In the genomic region with DNA sequence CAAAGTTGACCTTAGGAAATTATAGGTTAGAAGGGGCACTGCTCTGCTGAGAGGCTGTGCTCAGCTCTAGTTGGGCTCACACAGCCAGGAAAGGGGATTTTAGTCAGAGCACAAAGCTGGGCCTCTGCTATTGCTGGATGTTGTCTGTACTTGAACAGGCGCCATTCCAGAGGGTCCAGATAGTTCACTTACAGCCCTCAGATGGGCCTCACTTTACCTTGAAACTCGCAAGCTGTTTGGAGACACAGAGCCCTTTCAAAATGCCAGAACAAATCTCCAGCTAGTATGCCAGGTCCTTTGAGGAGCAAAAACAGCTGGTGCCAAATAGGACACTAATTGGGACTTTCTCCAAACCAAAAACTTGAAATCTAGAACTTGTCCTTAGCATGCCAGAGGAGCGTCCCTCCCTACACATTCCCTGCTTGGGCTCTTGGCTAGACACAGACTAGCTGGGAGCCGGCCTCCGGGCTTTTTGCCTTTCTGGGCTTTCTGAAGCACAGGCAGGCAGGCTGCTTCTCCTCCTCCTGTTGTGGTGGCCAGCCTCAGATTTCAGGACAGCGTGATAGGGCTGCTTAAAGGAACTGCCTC, we compare ENCODE assay signal across 8 mouse cellular contexts.
DNase-seq lines count a peak whose midpoint lies in the region; ATAC-seq and TF ChIP-seq lines count a peak whose summit lies in the region.

No protein-coding gene starts in this region.

- no peak overlapping the region for H3K4me3 ChIP-seq in liver, adult 2 months (ENCODE audit: insufficient read depth, low read depth, low read length)
- H3K4me3 ChIP-seq in embryonic facial prominence, embryonic 14.5 days (ENCODE audit: low read depth, low read length) = no peak overlapping the region
- H3K4me3 ChIP-seq in heart, embryonic 14.5 days (ENCODE audit: control insufficient read depth in 1 of 2, insufficient read depth in 1 of 2, low read depth in 1 of 2, low read length in 2 of 2) = no peak overlapping the region
- H3K4me3 ChIP-seq in limb, embryonic 14.5 days (replicated peaks; ENCODE audit: low read length) = no peak overlapping the region
- H3K4me3 ChIP-seq in stomach, embryonic 16.5 days (replicated peaks; ENCODE audit: low read length) = no peak overlapping the region

- no peaks in the 10 kb centered on the region for H3K79me2 ChIP-seq in liver, adult 2 months (ENCODE audit: control insufficient read depth, insufficient read depth, low read length)

- H3K27ac ChIP-seq in liver, adult 2 months (replicated peaks; ENCODE audit: insufficient read depth, low read depth, low read length) = peak overlapping the region; percentile 56
- H3K27ac ChIP-seq in embryonic facial prominence, embryonic 14.5 days (replicated peaks; ENCODE audit: low read depth, low read length) = peak overlapping the region; percentile 65
- H3K27ac ChIP-seq in heart, embryonic 14.5 days (replicated peaks in 1 of 2; ENCODE audit: control insufficient read depth in 1 of 2, insufficient read depth in 1 of 2, low read depth in 2 of 2, low read length in 2 of 2) = peak overlapping the region in 1 of 2 experiments; percentile 59; a peak in 2 of 4 replicates
- H3K27ac ChIP-seq in limb, embryonic 14.5 days (replicated peaks; ENCODE audit: low read depth, low read length) = peak overlapping the region; percentile 61
- H3K27ac ChIP-seq in stomach, embryonic 16.5 days (ENCODE audit: low read length) = peak overlapping the region; percentile 72

- no peaks in the 10 kb centered on the region for H3K27me3 ChIP-seq in liver, adult 2 months (ENCODE audit: control insufficient read depth, insufficient read depth, low read length)
- no peaks in the 10 kb centered on the region for H3K27me3 ChIP-seq in embryonic facial prominence, embryonic 14.5 days (replicated peaks; ENCODE audit: control insufficient read depth, insufficient read depth, low read length)
- H3K27me3 ChIP-seq in heart, embryonic 14.5 days (ENCODE audit: control insufficient read depth, insufficient read depth, low read length) = no peaks in the 10 kb centered on the region
- no peaks in the 10 kb centered on the region for H3K27me3 ChIP-seq in limb, embryonic 14.5 days (ENCODE audit: control insufficient read depth, insufficient read depth, low read length)
- H3K27me3 ChIP-seq in stomach, embryonic 16.5 days (ENCODE audit: control insufficient read depth, insufficient read depth, low read length) = no peaks in the 10 kb centered on the region

- 75% methylated on average over 6 of the region's 6 CpGs for WGBS in liver, adult 2 months
- WGBS in embryonic facial prominence, embryonic 14.5 days = 53% methylated on average over 6 of the region's 6 CpGs
- 44% methylated on average over 6 of the region's 6 CpGs for WGBS in heart, embryonic 14.5 days
- WGBS in limb, embryonic 14.5 days = 56% methylated on average over 6 of the region's 6 CpGs
- WGBS in stomach, embryonic 16.5 days = 64% methylated on average over 6 of the region's 6 CpGs

- no peaks in the 10 kb centered on the region for H3K9me3 ChIP-seq in embryonic facial prominence, embryonic 14.5 days (ENCODE audit: control insufficient read depth, low read length)
- no peaks in the 10 kb centered on the region for H3K9me3 ChIP-seq in heart, embryonic 14.5 days (ENCODE audit: control insufficient read depth, low read length)
- H3K9me3 ChIP-seq in limb, embryonic 14.5 days (ENCODE audit: control insufficient read depth, low read length) = no peaks in the 10 kb centered on the region
- no peaks in the 10 kb centered on the region for H3K9me3 ChIP-seq in stomach, embryonic 16.5 days (replicated peaks; ENCODE audit: control insufficient read depth, low read length)

- no peak overlapping the region for H3K9ac ChIP-seq in liver, adult 2 months (ENCODE audit: low read depth, low read length)
- H3K9ac ChIP-seq in embryonic facial prominence, embryonic 14.5 days (ENCODE audit: low read depth, low read length) = no peak overlapping the region
- peak overlapping the region; percentile 21; the same call in 1 of the 2 replicates for H3K9ac ChIP-seq in heart, embryonic 14.5 days (ENCODE audit: low read length)
- no peak overlapping the region for H3K9ac ChIP-seq in limb, embryonic 14.5 days (ENCODE audit: low read depth, low read length, severe bottlenecking)
- no peak overlapping the region for H3K9ac ChIP-seq in stomach, embryonic 16.5 days (ENCODE audit: low read length)

- no peak for DNase-seq in liver, adult 2 months (ENCODE audit: extremely low read depth, low read depth, low spot score)
- no peak for DNase-seq in liver
- DNase-seq in embryonic facial prominence, embryonic 14.5 days (ENCODE audit: low spot score) = peak; percentile 57
- DNase-seq in limb, embryonic 14.5 days (ENCODE audit: low spot score) = no peak
- no peak for DNase-seq in B cell, adult 2 months

- peaks cover 2% of the 10 kb centered on the region for H3K4me1 ChIP-seq in liver, adult 2 months (ENCODE audit: control insufficient read depth, insufficient read depth, low read length)
- peaks cover 14% of the 10 kb centered on the region for H3K4me1 ChIP-seq in embryonic facial prominence, embryonic 14.5 days (ENCODE audit: control insufficient read depth, insufficient read depth, low read length)
- peaks cover 37 to 55% of the 10 kb centered on the region in 2 experiments for H3K4me1 ChIP-seq in heart, embryonic 14.5 days (ENCODE audit: control insufficient read depth in 2 of 2, insufficient read depth in 2 of 2, low read length in 2 of 2)
- H3K4me1 ChIP-seq in limb, embryonic 14.5 days (ENCODE audit: control insufficient read depth, insufficient read depth, low read length) = peaks cover 28% of the 10 kb centered on the region
- peaks cover 22% of the 10 kb centered on the region; the same call in 1 of the 2 replicates for H3K4me1 ChIP-seq in stomach, embryonic 16.5 days (ENCODE audit: control insufficient read depth, insufficient read depth, low read length)

- H3K36me3 ChIP-seq in liver, adult 2 months (ENCODE audit: control insufficient read depth, insufficient read depth, low read length) = peaks cover 10% of the 10 kb centered on the region
- H3K36me3 ChIP-seq in embryonic facial prominence, embryonic 14.5 days (ENCODE audit: control insufficient read depth, insufficient read depth, low read length) = peaks cover 34% of the 10 kb centered on the region
- peaks cover 40% of the 10 kb centered on the region for H3K36me3 ChIP-seq in heart, embryonic 14.5 days (ENCODE audit: control insufficient read depth, insufficient read depth, low read length)
- peaks cover 52% of the 10 kb centered on the region for H3K36me3 ChIP-seq in limb, embryonic 14.5 days (ENCODE audit: control insufficient read depth, insufficient read depth, low read length)
- peaks cover 4% of the 10 kb centered on the region; the same call in 1 of the 2 replicates for H3K36me3 ChIP-seq in stomach, embryonic 16.5 days (ENCODE audit: control insufficient read depth, insufficient read depth, low read length)

- H3K4me2 ChIP-seq in embryonic facial prominence, embryonic 14.5 days (ENCODE audit: low read depth, low read length) = no peak overlapping the region
- no peak overlapping the region for H3K4me2 ChIP-seq in heart, embryonic 14.5 days (ENCODE audit: low read length)
- no peak overlapping the region for H3K4me2 ChIP-seq in limb, embryonic 14.5 days (replicated peaks; ENCODE audit: low read depth, low read length, severe bottlenecking)
- no peak overlapping the region for H3K4me2 ChIP-seq in stomach, embryonic 16.5 days (ENCODE audit: low read depth, low read length)

- TF ChIP-seq CTCF in liver, adult 2 months (IDR thresholded peaks at IDR 0.05; ENCODE audit: low read depth, low read length) = no peak

- no peak for TF ChIP-seq POLR2A in liver, adult 2 months (IDR thresholded peaks at IDR 0.05; ENCODE audit: extremely low read depth, insufficient read depth, low read length)
- no peak for TF ChIP-seq POLR2A in limb, embryonic 14.5 days (IDR thresholded peaks at IDR 0.05; ENCODE audit: borderline replicate concordance, extremely low read depth, insufficient read depth, insufficient read length)

- ATAC-seq in embryonic facial prominence, embryonic 14.5 days (ENCODE audit: low read depth) = peak; percentile 36; the same call in 1 of the 2 replicates
- ATAC-seq in heart, embryonic 14.5 days (ENCODE audit: insufficient number of reproducible peaks, insufficient read depth, low FRiP score, low read depth) = no peak
- ATAC-seq in limb, embryonic 14.5 days (ENCODE audit: low FRiP score, low read depth) = no peak
- peak; percentile 23; the same call in 1 of the 2 replicates for ATAC-seq in stomach, embryonic 16.5 days (ENCODE audit: insufficient read depth, low FRiP score)
- ATAC-seq in megakaryocyte progenitor cell, adult 5-6 weeks (replicated peaks; ENCODE audit: poor library complexity) = no peak

Comparison
In these comparisons a context has a peak if more than half of its experiments do, and no peak if none do; other contexts are left out.
1. ATAC-seq: peak in embryonic facial prominence, embryonic 14.5 days (single experiment) and stomach, embryonic 16.5 days (single experiment); none in heart, embryonic 14.5 days (single experiment), limb, embryonic 14.5 days (single experiment) and megakaryocyte progenitor cell, adult 5-6 weeks (single experiment).